Mouse (Mus musculus): ENCODE measurements around the gene 4933406M09Rik.

DNA sequence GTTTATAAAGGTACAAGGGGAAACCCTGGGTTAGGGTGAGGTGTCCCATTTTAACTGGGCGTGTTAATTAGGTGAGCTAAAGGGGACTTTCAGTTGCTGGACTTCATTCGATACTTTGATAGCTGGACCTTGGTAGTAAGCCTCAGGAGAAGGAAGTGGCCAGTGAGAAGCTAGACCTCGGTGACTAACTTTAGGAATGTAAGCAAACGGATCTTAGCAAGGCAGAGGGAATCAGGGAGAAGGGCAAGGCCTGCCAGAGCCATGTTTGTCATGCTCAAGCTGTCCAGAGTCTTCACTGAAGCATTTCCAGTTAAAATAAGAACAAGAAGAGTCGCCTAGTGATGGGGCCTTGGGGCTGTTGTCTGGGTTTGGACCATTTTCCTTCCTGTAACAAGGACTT is 20.2 kb upstream of the 4933406M09Rik start:
- TF ChIP-seq GATA1 (IDR thresholded peaks at IDR 0.05; ENCODE audit: low read length) (no peak), TAL1 (IDR thresholded peaks at IDR 0.05; ENCODE audit: low read length) (no peak)

Data from erythroblast, embryonic 14.5 days (primary cell).